Mouse (Mus musculus) adrenal gland, adult (tissue): ENCODE results near the gene Ogfr.
A peak's percentile ranks its signal among the peaks of the same experiment; 100 is the strongest.

Experiments used
- DNase-seq, 2 experiments: peaks; one replicate each; pipeline ENCODE4 v3.0.0; 2022 to 2023; ENCODE audit warnings: low spot score in 1 of 2; ENCODE audit not compliant: inconsistent age in 2 of 2

Gene Ogfr

GRCm38 (mm10) chr2:180589123-180589831, at the start of gene Ogfr:
Ogfr (plus strand) TSS chr2:180589245.
- peak; percentile 87 to 96 for DNase-seq

GRCm38 (mm10) chr2:180543675-180544074, 45.4 kb upstream of the Ogfr start:
- no peak for DNase-seq

- no peak for DNase-seq
These were observed 44.0 kb upstream of the Ogfr start for GRCm38 (mm10) chr2:180545046-180545445.

- DNase-seq, result no peak
These were observed 41.5 kb upstream of the Ogfr start for GRCm38 (mm10) chr2:180547384-180548106.

- DNase-seq, result no peak
These were observed 36.7 kb upstream of the Ogfr start for GRCm38 (mm10) chr2:180552340-180552739.

- no peak for DNase-seq
These were observed 33.8 kb upstream of the Ogfr start for GRCm38 (mm10) chr2:180555219-180555618.

GRCm38 (mm10) chr2:180556470-180556869, 32.6 kb upstream of the Ogfr start:
- DNase-seq, result no peak

- peak in 1 of 2 experiments; percentile 37 for DNase-seq
These were observed 28.8 kb upstream of the Ogfr start for GRCm38 (mm10) chr2:180560245-180560644.

- no peak for DNase-seq
These were observed 26.9 kb upstream of the Ogfr start for GRCm38 (mm10) chr2:180562146-180562545.

GRCm38 (mm10) chr2:180563296-180563695, 25.7 kb upstream of the Ogfr start:
- DNase-seq, result no peak

GRCm38 (mm10) chr2:180563841-180564240, 25.2 kb upstream of the Ogfr start:
- no peak for DNase-seq

- DNase-seq, result peak; percentile 65 to 85
These were observed 22.7 kb upstream of the Ogfr start for GRCm38 (mm10) chr2:180566240-180566913.

- DNase-seq, result peak; percentile 41 to 81
These were observed 19.9 kb upstream of the Ogfr start for GRCm38 (mm10) chr2:180569028-180569643.

- peak; percentile 53 to 64 for DNase-seq
These were observed 12.6 kb upstream of the Ogfr start for GRCm38 (mm10) chr2:180576482-180576881.

- peak; percentile 70 to 87 for DNase-seq
These were observed 10.4 kb upstream of the Ogfr start for GRCm38 (mm10) chr2:180578686-180579085.

- peak in 1 of 2 experiments; percentile 48 for DNase-seq
These were observed 8.0 kb upstream of the Ogfr start, which contains the start of gene Mrgbp for GRCm38 (mm10) chr2:180581002-180581401. Mrgbp (plus strand) TSS chr2:180581304.

- peak; percentile 98 to 99 for DNase-seq
These were observed 6.4 kb upstream of the Ogfr start for GRCm38 (mm10) chr2:180582481-180583153.

GRCm38 (mm10) chr2:180583154-180583507, 5.9 kb upstream of the Ogfr start:
- peak; percentile 32 to 59 for DNase-seq

GRCm38 (mm10) chr2:180588736-180589122, 316 bp upstream of the Ogfr start:
- no peak for DNase-seq

GRCm38 (mm10) chr2:180597490-180597889, 8.4 kb downstream of the Ogfr start, which contains the start of gene Col9a3:
Col9a3 (plus strand) TSS chr2:180597790.
- DNase-seq, result no peak
